Mouse (Mus musculus) testis, postnatal 14 days (tissue): ENCODE data around the gene Olfr266.

Source experiments
- DNase-seq: peaks from one replicate; pipeline ENCODE4 v3.0.0; 2021; ENCODE audit warnings: low spot score

The Olfr266 gene

GRCm38 (mm10) chr3:106826187-106826586, at the start of gene Olfr266:
Gene Olfr266 (minus strand): TSS chr3:106826287.
- DNase-seq: no peak

- DNase-seq: no peak
Observed at GRCm38 (mm10) chr3:106875626-106876025, 49.5 kb upstream of the Olfr266 start.

- DNase-seq: no peak
Observed at GRCm38 (mm10) chr3:106872893-106873292, 46.8 kb upstream of the Olfr266 start.

GRCm38 (mm10) chr3:106832107-106832506, 6.0 kb upstream of the Olfr266 start:
- no peak for DNase-seq

- no peak for DNase-seq
Observed at GRCm38 (mm10) chr3:106817676-106818075, 8.4 kb downstream of the Olfr266 start.

GRCm38 (mm10) chr3:106808972-106809695, 17.0 kb downstream of the Olfr266 start:
- no peak for DNase-seq

- no peak for DNase-seq
Observed at GRCm38 (mm10) chr3:106798079-106798478, 28.0 kb downstream of the Olfr266 start.

- DNase-seq: no peak
Observed at GRCm38 (mm10) chr3:106789930-106790329, 36.2 kb downstream of the Olfr266 start, which contains the start of gene Cd53. Gene Cd53 (minus strand): TSS chr3:106790149.

GRCm38 (mm10) chr3:106788440-106788887, 37.6 kb downstream of the Olfr266 start:
- DNase-seq: no peak

- DNase-seq: no peak
Observed at GRCm38 (mm10) chr3:106787972-106788371, 38.1 kb downstream of the Olfr266 start.

GRCm38 (mm10) chr3:106785130-106785529, 41.0 kb downstream of the Olfr266 start:
- no peak for DNase-seq

- DNase-seq: no peak
Observed at GRCm38 (mm10) chr3:106771834-106772233, 54.3 kb downstream of the Olfr266 start.
